Mouse (Mus musculus): ENCODE results near the gene Borcs7. TPM values are rescaled to one million over a fixed set of nuclear protein-coding genes. Genes with fewer than 3 reads are reported as not detected.

Gene Borcs7
- polyA plus RNA-seq, 1 experiment from 2014 or later, result 15.5 TPM

GRCm38 (mm10) chr19:46653188-46653587 is 36.5 kb upstream of the Borcs7 start:
- Histone ChIP-seq H3K4me1 (no peaks in the 10 kb centered on the region), H3K4me3 (no peak overlapping the region), H3K27ac (replicated peaks) (no peak overlapping the region), H3K27me3 (replicated peaks; ENCODE audit: low read depth, poor library complexity, severe bottlenecking) (no peaks in the 10 kb centered on the region), H3K36me3 (replicated peaks) (peaks cover 80% of the 10 kb centered on the region), H3K9me3 (0 out of 2 replicates have a peak, but pooled peaks cover 5% of the 10 kb centered on the region)
- DNase-seq (ENCODE audit: low spot score), result no peak
- WGBS, result 89% methylated on average over 5 of the region's 5 CpGs

GRCm38 (mm10) chr19:46653616-46654235 is 36.0 kb upstream of the Borcs7 start:
- 0 out of 2 replicates have a peak, but pooled peaks cover 5% of the 10 kb centered on the region for H3K9me3 ChIP-seq
- no peak overlapping the region for H3K4me3 ChIP-seq
- H3K27ac ChIP-seq (replicated peaks), result no peak overlapping the region
- 90% methylated on average over 14 of the region's 14 CpGs for WGBS
- no peak for DNase-seq (ENCODE audit: low spot score)
- H3K36me3 ChIP-seq (replicated peaks), result peaks cover 78% of the 10 kb centered on the region
- no peaks in the 10 kb centered on the region for H3K27me3 ChIP-seq (replicated peaks; ENCODE audit: low read depth, poor library complexity, severe bottlenecking)
- no peaks in the 10 kb centered on the region for H3K4me1 ChIP-seq

- 92% methylated on average over 10 of the region's 10 CpGs for WGBS
- H3K27ac ChIP-seq (replicated peaks), result no peak overlapping the region
- H3K27me3 ChIP-seq (replicated peaks; ENCODE audit: low read depth, poor library complexity, severe bottlenecking), result no peaks in the 10 kb centered on the region
- no peaks in the 10 kb centered on the region; the same call in 1 of the 2 replicates for H3K4me1 ChIP-seq
- no peak for DNase-seq (ENCODE audit: low spot score)
- H3K36me3 ChIP-seq (replicated peaks), result peaks cover 67% of the 10 kb centered on the region
- H3K9me3 ChIP-seq, result 0 out of 2 replicates have a peak, but pooled peaks cover 5% of the 10 kb centered on the region
- H3K4me3 ChIP-seq, result no peak overlapping the region
Observed at GRCm38 (mm10) chr19:46655626-46656025, 34.1 kb upstream of the Borcs7 start.

DNA sequence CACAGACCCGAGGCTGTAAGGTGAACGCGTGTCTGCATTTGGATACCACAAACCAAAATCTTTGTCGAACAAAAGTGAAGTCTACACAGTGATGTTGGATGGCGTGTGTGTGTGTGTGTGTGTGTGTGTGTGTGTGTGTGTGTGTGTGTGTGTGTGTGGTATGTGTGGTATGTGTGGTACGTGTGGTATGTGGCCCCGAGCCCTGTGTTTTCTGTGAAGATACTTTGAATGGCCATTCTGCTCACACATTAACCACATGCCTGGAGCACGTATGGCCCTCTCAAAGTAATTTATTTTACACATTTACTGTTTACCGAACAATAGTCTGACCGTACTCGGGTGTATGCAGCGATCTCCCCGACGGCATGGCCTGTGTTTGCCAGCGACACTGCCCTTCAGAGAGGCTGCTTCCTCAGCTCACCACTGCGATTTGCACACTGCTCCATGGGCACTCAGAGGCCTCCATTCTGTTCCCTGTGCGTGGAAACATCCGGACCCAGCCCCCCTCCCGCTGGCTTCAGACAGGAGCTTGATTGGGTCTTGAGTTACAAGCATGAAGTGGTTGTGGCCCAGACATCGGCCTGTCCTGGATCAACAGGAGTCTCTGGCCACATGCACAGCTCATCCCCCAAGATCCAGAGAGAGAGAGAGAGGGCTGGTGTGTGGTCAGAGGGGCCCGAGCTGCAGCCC is 33.4 kb upstream of the Borcs7 start:
- DNase-seq (ENCODE audit: low spot score), result no peak
- H3K36me3 ChIP-seq (replicated peaks), result peaks cover 67% of the 10 kb centered on the region
- no peak overlapping the region for H3K4me3 ChIP-seq
- 94% methylated on average over 21 of the region's 21 CpGs for WGBS
- H3K27ac ChIP-seq (replicated peaks), result no peak overlapping the region
- no peaks in the 10 kb centered on the region for H3K27me3 ChIP-seq (replicated peaks; ENCODE audit: low read depth, poor library complexity, severe bottlenecking)
- 0 out of 2 replicates have a peak, but pooled peaks cover 5% of the 10 kb centered on the region for H3K9me3 ChIP-seq
- H3K4me1 ChIP-seq, result no peaks in the 10 kb centered on the region; the same call in 1 of the 2 replicates

DNA sequence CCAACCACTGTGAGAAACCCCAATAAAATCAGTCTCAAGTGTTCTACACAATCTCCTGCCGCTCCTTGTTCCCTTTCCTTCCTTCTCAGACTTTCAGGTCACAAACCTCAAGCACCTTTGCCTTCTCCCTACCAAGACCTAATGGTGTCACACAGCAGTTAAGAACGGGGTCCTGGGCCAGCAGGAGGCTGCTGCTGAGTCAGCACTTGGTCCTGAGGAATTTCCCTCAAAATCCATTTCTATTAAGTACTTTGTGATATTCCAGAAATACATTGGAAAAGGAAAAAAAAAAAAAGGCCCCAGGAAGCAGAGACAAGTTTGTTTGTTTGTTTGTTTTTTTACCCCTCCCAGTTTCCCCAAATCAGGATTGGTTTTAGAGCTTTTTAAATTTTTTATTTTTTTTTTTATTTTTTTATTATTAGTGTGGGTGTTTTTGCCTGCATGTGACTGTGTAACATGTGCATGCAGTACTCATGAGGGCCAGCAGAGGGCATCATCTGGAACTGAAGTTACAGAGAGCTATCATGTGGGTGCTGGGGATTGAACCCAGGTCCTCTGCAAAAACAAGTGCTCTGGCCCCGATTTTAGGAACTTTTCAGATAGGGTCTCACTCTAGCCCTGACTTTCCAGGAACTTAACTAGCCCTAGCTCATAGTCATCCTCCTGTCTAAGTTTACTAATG is 32.2 kb upstream of the Borcs7 start:
- H3K27me3 ChIP-seq (replicated peaks; ENCODE audit: low read depth, poor library complexity, severe bottlenecking), result no peaks in the 10 kb centered on the region

GRCm38 (mm10) chr19:46658348-46658747 is 31.4 kb upstream of the Borcs7 start:
- no peak for DNase-seq (ENCODE audit: low spot score)
- Histone ChIP-seq H3K36me3 (replicated peaks) (peaks cover 50% of the 10 kb centered on the region), H3K4me3 (no peak overlapping the region), H3K27me3 (replicated peaks; ENCODE audit: low read depth, poor library complexity, severe bottlenecking) (no peaks in the 10 kb centered on the region), H3K4me1 (peaks cover 11% of the 10 kb centered on the region), H3K9me3 (0 out of 2 replicates have a peak, but pooled peaks cover 5% of the 10 kb centered on the region), H3K27ac (replicated peaks) (no peak overlapping the region)
- WGBS, result 94% methylated on average over 7 of the region's 7 CpGs

More for the DNA sequence above, 32.2 kb upstream of the Borcs7 start:
- 0 out of 2 replicates have a peak, but pooled peaks cover 5% of the 10 kb centered on the region for H3K9me3 ChIP-seq
- no peak overlapping the region for H3K4me3 ChIP-seq
- peak; percentile 31 for DNase-seq (ENCODE audit: low spot score)
- WGBS, result 95% methylated on average over 3 of the region's 3 CpGs
- H3K36me3 ChIP-seq (replicated peaks), result peaks cover 58% of the 10 kb centered on the region
- no peak overlapping the region for H3K27ac ChIP-seq (replicated peaks)
- peaks cover 7% of the 10 kb centered on the region for H3K4me1 ChIP-seq

DNA sequence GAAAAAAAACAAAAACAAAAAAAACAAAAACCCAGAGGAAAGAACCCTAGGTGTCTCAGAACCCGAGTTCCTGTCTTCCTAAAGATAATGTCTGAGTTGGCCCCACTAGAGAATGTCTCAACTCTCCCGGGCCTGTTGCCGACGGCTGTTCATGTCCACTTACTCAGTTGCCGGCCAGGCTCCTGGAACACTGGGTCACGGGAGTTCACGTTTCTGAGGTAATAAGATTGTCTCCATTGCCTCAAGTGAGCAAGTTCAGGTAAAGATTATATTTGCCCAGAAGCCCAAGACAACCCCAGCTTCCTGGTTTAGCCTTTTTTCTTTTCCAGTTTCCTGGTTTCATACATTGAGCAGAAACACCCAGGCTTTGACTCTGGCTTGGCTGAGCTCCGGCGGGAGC is 30.9 kb upstream of the Borcs7 start:
- Histone ChIP-seq H3K27me3 (replicated peaks; ENCODE audit: low read depth, poor library complexity, severe bottlenecking) (no peaks in the 10 kb centered on the region), H3K36me3 (replicated peaks) (peaks cover 45% of the 10 kb centered on the region), H3K4me1 (peaks cover 11% of the 10 kb centered on the region), H3K4me3 (no peak overlapping the region), H3K27ac (replicated peaks) (no peak overlapping the region), H3K9me3 (0 out of 2 replicates have a peak, but pooled peaks cover 5% of the 10 kb centered on the region)
- DNase-seq (ENCODE audit: low spot score), result no peak
- 88% methylated on average over 9 of the region's 9 CpGs for WGBS

DNA sequence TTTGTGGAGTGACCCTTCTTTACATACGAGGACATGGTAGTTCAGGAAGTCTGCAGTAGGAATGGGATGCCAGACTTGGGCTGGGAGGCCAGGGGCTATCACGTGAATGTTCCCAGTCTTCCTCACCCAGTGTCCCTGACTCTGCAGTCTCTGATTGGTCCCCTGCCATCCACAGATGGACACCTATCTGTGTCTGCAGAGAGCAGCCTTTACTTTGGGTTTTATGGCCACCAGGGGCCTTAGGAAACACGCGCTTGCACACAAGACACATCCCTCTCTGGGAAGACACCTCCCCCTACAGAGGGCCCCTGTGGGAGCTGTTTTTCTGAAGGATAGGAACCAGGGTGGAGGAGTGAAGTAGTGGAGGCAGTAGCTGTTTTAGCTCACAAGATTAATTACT is 28.2 kb upstream of the Borcs7 start:
- 70% methylated on average over 4 of the region's 4 CpGs for WGBS
- Histone ChIP-seq H3K4me1 (peaks cover 20% of the 10 kb centered on the region), H3K4me3 (no peak overlapping the region), H3K27me3 (replicated peaks; ENCODE audit: low read depth, poor library complexity, severe bottlenecking) (no peaks in the 10 kb centered on the region), H3K36me3 (replicated peaks) (peaks cover 18% of the 10 kb centered on the region), H3K9me3 (0 out of 2 replicates have a peak, but pooled peaks cover 5% of the 10 kb centered on the region), H3K27ac (replicated peaks) (no peak overlapping the region)
- DNase-seq (ENCODE audit: low spot score), result no peak

DNA sequence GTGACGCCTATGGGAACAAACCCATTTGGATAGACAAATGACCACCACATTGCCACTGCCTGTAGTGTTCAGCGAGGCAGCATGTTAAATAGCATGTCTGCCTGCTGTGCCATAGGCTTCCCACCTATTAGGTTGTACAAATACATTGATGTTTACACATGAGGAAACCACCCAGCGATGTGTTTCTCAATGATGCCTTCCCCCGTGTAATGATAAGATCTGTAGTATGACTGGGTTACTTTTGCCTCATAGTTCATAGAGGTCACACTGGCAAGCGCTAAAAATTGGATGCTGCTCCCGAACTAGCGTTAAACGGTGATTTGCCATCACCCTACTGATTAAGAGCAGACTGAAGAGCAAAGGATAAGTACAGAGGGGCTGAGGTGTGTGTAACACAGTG is 27.5 kb upstream of the Borcs7 start:
- peaks cover 11% of the 10 kb centered on the region for H3K36me3 ChIP-seq (replicated peaks)
- DNase-seq (ENCODE audit: low spot score), result no peak
- no peak overlapping the region for H3K27ac ChIP-seq (replicated peaks)
- H3K9me3 ChIP-seq, result 0 out of 2 replicates have a peak, but pooled peaks cover 2% of the 10 kb centered on the region
- WGBS, result 87% methylated on average over 8 of the region's 8 CpGs
- H3K4me1 ChIP-seq, result peaks cover 20% of the 10 kb centered on the region
- no peak overlapping the region for H3K4me3 ChIP-seq
- H3K27me3 ChIP-seq (replicated peaks; ENCODE audit: low read depth, poor library complexity, severe bottlenecking), result no peaks in the 10 kb centered on the region

DNA sequence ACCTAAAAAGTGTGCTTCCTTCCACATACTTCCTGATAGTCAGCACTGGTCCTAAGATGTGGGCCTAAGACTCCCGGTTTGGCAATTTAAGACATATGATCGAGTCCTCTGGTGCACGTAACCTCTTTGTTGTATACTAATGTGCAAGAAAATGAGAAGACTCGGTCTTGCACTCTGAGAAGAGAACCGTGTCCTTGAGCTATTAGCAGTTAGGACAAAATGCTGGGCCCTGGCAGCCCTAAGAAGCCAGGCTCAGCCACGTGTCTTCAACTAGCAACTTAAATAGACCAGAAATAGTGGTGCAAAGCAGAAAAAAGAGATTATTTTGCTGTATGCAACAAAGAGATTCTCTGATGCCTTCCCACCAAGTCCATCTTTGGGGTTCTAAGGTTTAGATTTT is 26.9 kb upstream of the Borcs7 start:
- WGBS, result 84% methylated on average over 6 of the region's 6 CpGs
- H3K4me3 ChIP-seq, result no peak overlapping the region
- no peak for DNase-seq (ENCODE audit: low spot score)
- H3K9me3 ChIP-seq, result no peaks in the 10 kb centered on the region
- H3K4me1 ChIP-seq, result peaks cover 24% of the 10 kb centered on the region
- H3K27ac ChIP-seq (replicated peaks), result no peak overlapping the region
- H3K27me3 ChIP-seq (replicated peaks; ENCODE audit: low read depth, poor library complexity, severe bottlenecking), result no peaks in the 10 kb centered on the region
- H3K36me3 ChIP-seq (replicated peaks), result peaks cover 7% of the 10 kb centered on the region; the same call in 1 of the 2 replicates

DNA sequence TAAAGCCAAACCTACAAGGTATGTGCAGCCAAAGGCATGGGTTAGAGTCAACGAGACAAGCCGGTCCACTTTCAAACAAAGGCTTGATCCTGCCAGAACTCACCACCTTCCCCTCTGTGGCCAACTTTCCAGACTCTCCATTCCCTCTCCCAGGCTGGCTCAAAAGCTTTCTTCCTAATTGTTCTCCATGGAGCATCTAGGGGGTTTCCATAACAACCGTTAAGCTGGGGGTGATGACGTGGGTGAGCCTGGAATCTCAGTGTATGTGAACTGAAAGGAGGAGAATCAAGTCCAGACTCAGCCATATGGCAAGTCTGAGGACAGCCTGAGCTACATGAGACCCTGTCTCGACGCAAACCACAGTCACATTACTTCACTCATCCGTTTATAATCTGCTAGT is 24.2 kb upstream of the Borcs7 start:
- Histone ChIP-seq H3K4me3 (no peak overlapping the region), H3K27ac (replicated peaks) (0 out of 2 replicates have a peak overlapping the region, but pooled peaks have one; percentile 3), H3K9me3 (no peaks in the 10 kb centered on the region), H3K27me3 (replicated peaks; ENCODE audit: low read depth, poor library complexity, severe bottlenecking) (no peaks in the 10 kb centered on the region; the same call in 1 of the 2 replicates), H3K36me3 (replicated peaks) (no peaks in the 10 kb centered on the region), H3K4me1 (peaks cover 24% of the 10 kb centered on the region)
- 65% methylated on average over 7 of the region's 7 CpGs for WGBS
- DNase-seq (ENCODE audit: low spot score), result peak; percentile 30

DNA sequence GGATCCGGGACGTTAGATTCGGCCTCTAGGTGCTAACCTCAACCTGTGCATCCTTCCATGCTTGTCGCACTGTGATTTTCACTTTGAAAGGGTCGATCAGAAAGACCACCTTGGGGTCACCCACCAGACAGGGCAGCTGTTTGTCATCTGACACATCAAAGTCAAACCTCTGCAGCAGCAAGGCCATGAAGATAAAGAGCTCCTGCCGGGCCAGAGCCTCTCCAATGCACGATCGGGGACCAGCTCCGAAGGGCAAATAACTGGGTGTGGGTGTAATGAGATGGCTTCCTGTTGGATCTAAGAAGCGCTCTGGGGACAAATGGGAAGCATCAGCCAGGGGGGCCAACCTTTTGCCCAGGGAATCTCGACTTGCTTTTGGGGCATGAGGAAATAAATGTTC is 22.4 kb upstream of the Borcs7 start:
- H3K4me1 ChIP-seq, result peaks cover 25% of the 10 kb centered on the region
- 74% methylated on average over 11 of the region's 11 CpGs for WGBS

More for the DNA sequence above, 22.4 kb upstream of the Borcs7 start:
- Histone ChIP-seq H3K36me3 (replicated peaks) (no peaks in the 10 kb centered on the region), H3K27me3 (replicated peaks; ENCODE audit: low read depth, poor library complexity, severe bottlenecking) (no peaks in the 10 kb centered on the region; the same call in 1 of the 2 replicates), H3K27ac (replicated peaks) (no peak overlapping the region), H3K9me3 (no peaks in the 10 kb centered on the region), H3K4me3 (no peak overlapping the region)
- no peak for DNase-seq (ENCODE audit: low spot score)

Measured in embryonic facial prominence, embryonic 10.5 days (tissue).